Mouse (Mus musculus): ENCODE results near the gene Tbc1d16. TPM values are rescaled to one million over a fixed set of nuclear protein-coding genes. Genes with fewer than 3 reads are reported as not detected.

Gene Tbc1d16
- polyA plus RNA-seq, 1 experiment from 2014 or later = 15.0 TPM

Small RNA genes lying within 50 kb of the gene (microRNA-seq; reads per million reads assigned to microRNA genes)
- 0.89 reads per million for gene Mir6934

Other genes starting within 250 kb of the Tbc1d16 start
- gene Enpp7, start 240.3 kb downstream of the Tbc1d16 start, polyA plus RNA-seq (2015; fragmentation: Nextera tagmentation; extraction: Ambion mirVana) = not detected in 2 replicates
- 38.9 and 40.7 TPM in 2 replicates for gene Cbx2, start 205.5 kb downstream of the Tbc1d16 start, polyA plus RNA-seq (2015; fragmentation: Nextera tagmentation; extraction: Ambion mirVana)
- 9.8 and 10.3 TPM in 2 replicates for gene Cbx8, start 187.5 kb downstream of the Tbc1d16 start, polyA plus RNA-seq (2015; fragmentation: Nextera tagmentation; extraction: Ambion mirVana)
- gene Cbx4, start 142.3 kb downstream of the Tbc1d16 start, polyA plus RNA-seq (2015; fragmentation: Nextera tagmentation; extraction: Ambion mirVana) = 8.6 and 9.9 TPM in 2 replicates
- gene Ccdc40, start 73 bp upstream of the Tbc1d16 start, polyA plus RNA-seq (2015; fragmentation: Nextera tagmentation; extraction: Ambion mirVana) = 4.6 and 6.5 TPM in 2 replicates
- 53.9 and 64.8 TPM in 2 replicates for gene Gaa, start 39.4 kb upstream of the Tbc1d16 start, polyA plus RNA-seq (2015; fragmentation: Nextera tagmentation; extraction: Ambion mirVana)
- gene Eif4a3, start 71.6 kb upstream of the Tbc1d16 start, polyA plus RNA-seq (2015; fragmentation: Nextera tagmentation; extraction: Ambion mirVana) = 383 and 393 TPM in 2 replicates
- gene Card14, start 79.3 kb upstream of the Tbc1d16 start, polyA plus RNA-seq (2015; fragmentation: Nextera tagmentation; extraction: Ambion mirVana) = 0.23 and 0.46 TPM in 2 replicates
- gene Sgsh, start 127.0 kb upstream of the Tbc1d16 start, polyA plus RNA-seq (2015; fragmentation: Nextera tagmentation; extraction: Ambion mirVana) = 6.6 and 8.9 TPM in 2 replicates
- gene Slc26a11, start 127.1 kb upstream of the Tbc1d16 start, polyA plus RNA-seq (2015; fragmentation: Nextera tagmentation; extraction: Ambion mirVana) = 8.7 and 10.8 TPM in 2 replicates
- 5.3 and 5.8 TPM in 2 replicates for gene Rnf213, start 164.6 kb upstream of the Tbc1d16 start, polyA plus RNA-seq (2015; fragmentation: Nextera tagmentation; extraction: Ambion mirVana)

All from kidney, embryonic 15.5 days (tissue).